Mouse (Mus musculus): ENCODE results near the gene Phf14.

DNA sequence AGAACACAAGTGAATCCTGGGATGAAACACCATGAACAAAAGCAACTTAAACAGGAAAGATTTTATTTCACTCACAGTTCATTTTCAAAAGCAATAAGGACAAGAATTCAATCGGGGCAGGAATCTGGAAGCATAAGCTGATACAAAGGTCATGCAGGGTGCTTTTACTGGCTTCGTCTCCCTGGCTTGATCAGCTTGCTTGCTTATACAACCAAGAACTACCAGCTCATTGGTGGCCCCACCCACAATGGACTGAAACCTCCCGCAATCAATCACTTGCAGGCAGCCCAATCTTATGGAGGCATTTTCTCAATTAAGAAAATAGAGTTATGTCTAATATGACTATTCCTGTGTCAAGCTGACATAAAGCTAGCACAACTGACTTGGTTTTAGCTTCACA is 112.5 kb downstream of the Phf14 start:
- no peak for TF ChIP-seq POLR2A (IDR thresholded peaks at IDR 0.05; ENCODE audit: low read depth, low read length)
- TF ChIP-seq CTCF (IDR thresholded peaks at IDR 0.05; ENCODE audit: borderline replicate concordance, insufficient read depth, low read length) = no peak

All from embryonic fibroblast, embryonic 13.5 days (primary cell).